Mouse (Mus musculus): ENCODE results near the gene Spsb3.

- TF ChIP-seq GATA1 (IDR thresholded peaks at IDR 0.05; ENCODE audit: low read length) (no peak), TAL1 (IDR thresholded peaks at IDR 0.05; ENCODE audit: low read length) (no peak)
Observed at GRCm38 (mm10) chr17:24896993-24897269, 10.5 kb downstream of the Spsb3 start.
